Mouse (Mus musculus) MN1 (cell line): ENCODE results near the gene Sohlh1.

ENCODE experiments used
- DNase-seq: peaks from one replicate; pipeline ENCODE4 v3.0.0-alpha.2; 2016; ENCODE audit warnings: low spot score

The Sohlh1 gene

GRCm38 (mm10) chr2:25847226-25847625 is at the start of gene Sohlh1:
TSS of gene Sohlh1 (minus strand) at chr2:25847248.
- no peak for DNase-seq

DNA sequence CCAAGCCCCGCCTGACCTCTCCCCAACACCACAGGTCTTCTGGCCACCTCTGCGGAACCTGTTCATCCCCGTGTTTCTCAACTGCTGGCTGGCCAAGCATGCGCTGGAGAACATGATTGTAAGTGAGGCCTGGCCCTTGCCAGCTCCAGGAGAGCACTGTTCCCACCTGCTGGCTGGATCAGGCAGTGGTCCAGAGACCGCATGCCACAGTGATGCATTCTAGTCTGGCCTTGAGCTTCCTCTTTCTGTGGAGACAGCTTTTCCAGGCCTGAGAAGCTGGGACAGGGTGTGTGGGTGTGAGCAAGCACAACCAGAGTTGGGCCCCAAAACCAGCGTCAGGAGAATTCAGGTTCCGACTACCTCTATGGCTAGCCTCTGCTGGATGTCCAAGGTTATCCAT is 45.4 kb upstream of the Sohlh1 start:
- no peak for DNase-seq

DNA sequence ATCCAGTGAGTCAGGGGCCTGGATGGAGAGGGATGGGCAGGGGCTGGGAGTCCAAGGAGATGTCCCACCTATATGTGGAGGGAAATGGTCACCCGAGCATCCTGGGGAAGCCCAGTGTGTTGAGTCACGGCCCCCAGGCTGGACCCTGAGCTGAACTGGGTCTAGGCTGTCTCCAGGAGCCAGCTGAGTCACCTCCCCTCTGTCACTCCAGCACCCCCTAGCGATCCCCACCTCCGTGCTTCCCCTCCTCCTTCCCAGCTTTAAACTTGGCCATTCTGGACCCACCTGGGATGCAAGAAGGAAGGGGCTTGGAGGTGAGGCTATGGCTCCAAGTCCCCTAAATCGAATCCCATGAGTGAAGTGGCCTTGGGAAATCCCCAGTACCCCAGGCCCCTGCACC is 41.1 kb upstream of the Sohlh1 start:
- no peak for DNase-seq

DNA sequence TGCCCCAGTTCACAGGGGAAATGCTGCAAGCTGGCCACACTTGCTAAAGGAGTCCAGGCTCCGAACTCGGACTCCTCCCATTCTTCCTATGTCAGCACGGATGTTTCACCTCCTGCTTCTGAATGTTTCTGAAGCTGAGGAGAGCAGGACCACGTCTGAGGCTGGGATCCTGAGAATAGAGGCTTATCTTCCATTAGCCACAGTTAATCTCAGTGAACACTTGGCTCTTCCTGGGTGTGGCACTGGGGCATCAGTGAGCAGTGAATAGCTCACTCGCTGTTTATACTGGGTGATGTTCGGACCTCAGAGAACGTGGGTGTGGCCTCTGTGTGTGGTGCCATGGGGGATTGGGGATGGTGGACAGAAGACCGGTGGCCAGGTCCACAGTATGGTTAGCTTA is 40.2 kb upstream of the Sohlh1 start:
- no peak for DNase-seq

DNA sequence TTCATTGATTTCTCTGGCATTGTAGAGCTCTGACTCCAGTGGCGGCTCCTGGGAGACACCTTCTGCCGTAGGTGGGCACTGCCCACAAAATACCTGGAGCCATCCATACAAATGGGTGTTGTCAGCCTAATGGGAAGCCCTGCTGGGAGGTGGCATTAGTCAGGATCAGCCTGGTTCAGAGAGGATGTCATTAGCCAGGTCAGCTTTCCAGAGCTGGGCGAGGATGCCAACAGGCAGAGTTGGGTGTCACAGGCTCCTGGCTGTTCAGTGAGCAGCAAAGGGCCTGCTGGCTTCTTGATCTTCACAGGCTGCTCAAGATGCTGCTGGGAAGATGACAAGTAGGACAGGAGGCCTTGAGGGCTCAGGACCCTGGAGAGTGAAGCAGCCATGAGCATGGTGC is 37.7 kb upstream of the Sohlh1 start:
- DNase-seq: no peak

DNA sequence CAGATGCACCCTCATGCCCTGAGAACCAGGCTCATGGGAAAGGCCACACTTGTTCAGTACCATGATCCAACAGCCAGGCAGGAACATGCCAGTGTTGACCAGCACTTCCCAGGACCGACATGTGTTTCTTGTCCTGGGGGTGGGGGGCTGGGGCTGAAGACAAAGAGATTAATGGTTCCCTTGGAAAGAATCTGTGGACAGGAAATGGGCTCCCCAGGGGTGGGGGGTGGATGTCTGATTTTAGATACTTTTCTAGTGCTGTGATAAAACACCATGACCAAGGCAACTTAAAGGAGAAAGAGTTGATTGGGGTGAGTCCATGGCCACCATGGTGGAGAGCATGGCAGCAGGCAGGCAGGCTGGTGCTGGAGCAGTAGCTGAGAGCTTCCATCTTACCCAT is 35.2 kb upstream of the Sohlh1 start:
- DNase-seq: no peak

GRCm38 (mm10) chr2:25879061-25879460 is 32.0 kb upstream of the Sohlh1 start:
- DNase-seq: no peak

GRCm38 (mm10) chr2:25878516-25878915 is 31.5 kb upstream of the Sohlh1 start:
- DNase-seq: no peak

GRCm38 (mm10) chr2:25877736-25878268 is 30.8 kb upstream of the Sohlh1 start:
- DNase-seq: no peak

GRCm38 (mm10) chr2:25877250-25877735 is 30.2 kb upstream of the Sohlh1 start:
- no peak for DNase-seq

DNA sequence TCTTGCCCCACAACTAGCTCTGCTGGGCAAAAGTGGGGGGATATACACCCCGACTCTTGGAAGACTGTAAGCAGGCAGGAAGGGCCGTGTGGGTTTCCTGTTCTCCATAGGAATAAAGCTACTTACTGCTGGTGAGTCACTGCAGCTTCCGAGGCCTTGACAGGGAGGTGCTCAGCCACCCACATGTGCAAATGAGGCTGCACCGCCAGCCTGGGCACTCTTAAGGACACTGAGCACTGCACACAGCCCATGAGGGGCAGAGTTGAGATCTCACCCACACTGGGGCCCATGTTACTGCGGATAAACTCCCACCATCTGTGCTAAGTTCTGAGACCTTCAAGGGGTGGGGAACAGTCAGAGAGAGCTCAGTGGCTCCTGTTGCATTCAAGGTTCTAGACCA is 19.6 kb upstream of the Sohlh1 start:
- no peak for DNase-seq

DNA sequence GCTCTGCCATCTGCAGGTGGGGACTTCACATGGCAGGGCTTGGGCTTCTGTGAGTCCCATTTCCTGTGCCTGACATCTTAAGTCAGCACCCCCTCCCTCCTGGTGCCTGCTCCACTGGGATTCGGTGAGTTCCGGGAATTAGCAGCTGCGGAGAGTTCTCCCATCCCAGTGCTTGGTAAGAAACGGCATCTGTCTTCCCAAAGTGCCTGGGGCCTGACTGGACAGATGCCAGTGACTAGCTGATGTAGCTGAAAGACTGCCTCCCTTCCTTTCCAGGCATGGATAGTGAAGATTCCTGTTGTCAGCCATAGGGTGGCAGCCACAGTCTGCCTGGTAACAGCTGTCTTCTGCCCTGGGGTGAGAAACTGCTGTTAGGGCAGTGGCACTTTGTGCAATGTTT is 18.4 kb upstream of the Sohlh1 start:
- DNase-seq: peak; percentile 87

DNA sequence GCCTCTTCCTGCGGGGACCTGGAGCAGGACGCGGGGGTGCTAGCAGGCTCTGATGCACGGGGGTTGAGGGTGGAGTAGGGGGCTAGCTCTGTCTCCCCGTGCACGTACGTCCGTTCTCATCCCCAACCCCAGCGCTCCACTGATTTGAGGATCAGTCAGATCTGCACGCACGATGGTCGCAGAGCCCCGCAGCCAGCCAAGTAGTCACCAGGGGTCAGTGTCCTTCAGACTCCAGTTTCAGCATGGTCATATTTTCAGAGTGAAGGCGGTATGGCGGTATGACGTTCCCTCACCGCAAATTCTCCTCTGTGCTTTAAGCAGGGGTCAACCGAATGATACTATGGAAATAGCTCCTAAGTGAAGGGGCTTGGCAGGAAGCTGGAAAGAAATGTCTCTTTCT is 17.2 kb upstream of the Sohlh1 start:
- peak; percentile 32 for DNase-seq

DNA sequence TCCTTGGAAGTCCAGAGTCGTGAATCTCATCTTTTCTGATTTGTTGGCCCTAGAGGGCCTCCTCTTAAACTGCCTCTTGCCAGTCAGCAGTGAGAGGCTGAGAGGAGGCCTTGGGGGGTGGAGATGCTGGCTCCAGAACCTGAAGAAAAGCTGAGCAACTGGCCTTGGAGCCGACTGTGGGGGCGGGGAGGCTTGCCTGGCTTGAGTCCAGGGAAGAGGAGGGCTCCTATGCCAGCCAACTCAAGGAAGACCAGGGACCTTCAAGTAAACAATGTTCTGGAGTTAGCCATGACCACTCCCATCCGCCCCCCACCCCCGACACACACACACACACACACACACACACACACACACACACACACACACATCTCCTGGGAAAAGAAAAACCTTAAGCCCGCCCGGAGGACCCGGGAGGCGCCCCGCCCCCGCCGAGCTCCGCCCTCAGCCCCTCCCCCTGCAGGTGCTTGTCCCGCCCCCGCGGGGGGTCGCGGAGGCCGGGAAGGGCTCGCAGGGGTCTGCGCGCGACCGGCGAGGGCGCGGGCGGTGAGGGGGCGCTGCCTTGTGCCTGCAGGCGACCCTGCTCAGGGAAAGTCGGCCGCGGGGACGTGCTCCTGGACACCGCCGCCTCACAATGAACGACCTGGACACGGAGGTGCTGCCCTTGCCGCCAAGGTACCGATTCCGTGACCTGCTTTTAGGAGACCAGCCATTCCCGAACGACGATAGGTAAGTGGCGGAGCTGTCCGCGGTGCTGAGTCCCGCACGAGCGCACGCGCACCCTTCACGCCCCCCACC is 16.5 kb upstream of the Sohlh1 start, which contains the start of gene Kcnt1:
Gene Kcnt1, plus strand, starts transcription at position 398 of the 795 bp plus-strand sequence.
- DNase-seq: peak; percentile 64

- DNase-seq: peak; percentile 18
Measured at GRCm38 (mm10) chr2:25862696-25863270, 15.7 kb upstream of the Sohlh1 start.

DNA sequence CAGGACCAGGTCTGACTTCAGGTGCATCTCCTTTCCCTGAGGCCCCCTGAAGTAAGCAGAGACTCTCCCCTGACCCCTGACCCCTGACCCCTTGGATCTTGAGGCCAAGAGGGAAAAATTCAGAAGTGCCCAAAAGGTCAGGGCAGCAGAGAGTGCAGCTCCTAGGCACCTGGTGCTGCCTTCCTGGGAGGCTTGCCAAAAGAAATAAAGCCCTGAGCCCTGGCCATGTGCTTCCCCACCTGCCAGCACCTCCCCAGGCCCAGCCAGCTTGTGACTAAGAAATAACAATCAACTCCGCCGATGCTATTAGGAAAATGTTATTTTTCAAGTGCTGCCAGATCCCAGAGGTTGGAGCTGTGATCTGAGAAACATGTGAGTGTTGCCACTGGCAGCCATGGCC is 15.0 kb upstream of the Sohlh1 start:
- peak; percentile 57 for DNase-seq

GRCm38 (mm10) chr2:25859891-25860290 is 12.8 kb upstream of the Sohlh1 start:
- DNase-seq: no peak

DNA sequence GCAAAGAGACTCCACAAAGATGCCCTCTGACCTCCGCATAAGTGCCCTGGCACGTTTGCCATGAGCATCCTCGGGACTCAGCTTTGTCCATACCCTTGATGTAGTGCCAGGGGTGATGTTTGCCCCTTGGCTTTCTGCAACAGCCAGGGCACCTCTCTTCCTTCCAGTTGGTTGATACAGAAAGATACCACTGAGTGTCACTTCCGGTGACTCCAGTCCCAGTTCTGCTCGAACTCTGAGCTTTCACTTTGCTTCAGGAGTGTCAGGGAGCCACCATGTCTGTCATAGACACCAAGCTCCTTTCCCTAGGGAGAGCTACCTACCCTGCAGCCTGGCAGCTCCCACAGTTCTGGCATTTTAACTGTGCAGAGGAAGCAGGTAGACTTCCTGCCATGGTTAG is 7.0 kb upstream of the Sohlh1 start:
- no peak for DNase-seq

DNA sequence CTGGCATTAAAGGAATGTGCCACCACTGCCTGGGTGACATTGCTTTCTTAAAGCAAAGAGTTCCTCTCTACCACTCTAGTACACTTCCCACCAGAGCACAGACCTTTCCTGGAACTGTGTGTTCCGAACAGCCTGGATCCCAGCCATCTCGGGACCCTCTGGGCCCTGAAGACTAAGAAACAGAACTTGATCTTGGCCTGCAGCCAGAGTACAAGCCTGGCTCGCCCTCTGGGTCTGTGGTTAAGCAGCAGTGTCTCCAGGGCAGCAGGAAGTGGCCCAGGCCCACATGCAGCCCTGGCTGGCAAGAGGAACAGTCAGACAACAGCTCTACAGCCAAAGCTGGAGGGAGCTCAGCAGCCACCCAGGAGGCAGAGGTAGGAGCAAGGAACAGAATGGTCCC is 5.6 kb upstream of the Sohlh1 start:
- DNase-seq: peak; percentile 30

DNA sequence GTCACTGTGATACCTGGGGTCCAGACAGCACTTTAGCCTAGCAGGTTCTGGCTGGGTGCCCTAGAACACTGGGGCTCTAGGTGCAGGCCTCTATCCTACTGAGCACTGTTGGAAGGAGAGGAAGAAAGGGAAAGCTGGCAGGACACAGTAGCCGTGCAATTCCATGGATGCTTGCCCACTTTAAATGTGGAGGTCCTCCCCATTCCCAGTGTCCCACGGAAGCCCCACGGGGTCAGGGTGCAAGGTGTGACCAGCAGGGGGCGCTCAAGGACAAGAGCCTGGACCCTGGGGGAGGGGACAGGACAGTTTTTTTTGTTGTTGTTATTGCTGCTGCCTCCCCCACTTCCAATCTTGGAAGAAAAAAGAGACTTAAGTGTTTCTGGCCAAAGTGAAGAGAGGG is 3.3 kb upstream of the Sohlh1 start:
- peak; percentile 42 for DNase-seq

DNA sequence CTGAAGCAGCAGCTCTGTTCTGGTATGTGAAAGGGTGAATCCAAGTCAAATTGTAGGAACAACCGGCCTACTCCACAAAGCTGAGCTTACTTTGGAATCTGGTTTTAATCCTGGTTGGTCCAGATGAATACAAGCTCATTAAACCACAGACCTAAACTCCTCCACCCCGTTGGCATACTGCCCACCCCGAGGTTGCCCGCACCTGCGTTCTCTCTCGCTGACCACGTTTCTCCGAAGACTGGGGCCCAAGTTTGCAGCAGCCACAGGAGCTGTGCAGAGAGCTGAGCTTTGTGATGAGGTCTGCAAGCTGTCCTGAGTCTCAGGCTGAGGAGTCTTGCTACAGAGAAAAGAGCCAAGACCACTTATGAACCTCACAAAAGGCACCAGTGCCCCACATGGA is 532 bp downstream of the Sohlh1 start:
- DNase-seq: no peak

- no peak for DNase-seq
Measured at GRCm38 (mm10) chr2:25844097-25844496, 3.0 kb downstream of the Sohlh1 start.

DNA sequence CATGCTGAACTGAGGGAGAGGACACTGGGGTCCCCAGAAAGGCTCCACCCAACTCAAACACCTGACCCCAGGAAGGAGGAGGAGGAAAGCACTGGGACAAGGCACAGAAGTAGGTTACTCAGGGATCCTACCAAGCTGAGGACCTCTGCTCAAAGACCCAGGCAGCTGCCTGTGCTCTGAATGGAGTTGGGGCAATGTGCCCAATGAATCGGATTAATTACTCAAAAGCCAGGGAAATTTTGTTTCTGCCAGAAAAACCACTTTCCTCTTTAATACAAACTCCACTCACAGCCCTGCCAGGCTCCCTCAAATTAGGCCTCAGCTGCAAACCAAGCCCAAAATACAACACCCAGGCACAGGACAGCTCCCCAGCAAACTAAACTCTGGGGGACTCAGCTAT is 4.3 kb downstream of the Sohlh1 start:
- DNase-seq: no peak
